Mouse (Mus musculus) hindbrain, postnatal 0 days (tissue): ENCODE results near the gene Tpst2. TPM values are rescaled to one million over a fixed set of nuclear protein-coding genes. Genes with fewer than 3 reads are reported as not detected.
A peak's percentile ranks its signal among the peaks of the same experiment; 100 is the strongest.

Source experiments
- ATAC-seq: fragments of 200-750 bp; cut with Nextera tagmentation; 2 replicates; pipeline ENCODE4 v1.8.0; 2017; ENCODE audit warnings: mild to moderate bottlenecking, moderate TSS enrichment, moderate library complexity
- DNase-seq: peaks from one replicate; pipeline ENCODE4 v3.0.0-alpha.2; 2015; ENCODE audit warnings: low spot score
- H3K27ac ChIP-seq: fragments of 300-500 bp; sonication (generic); 2 replicates; pipeline ENCODE4 v1.5.1; 2014; ENCODE audit warnings: mild to moderate bottlenecking
- H3K27me3 ChIP-seq: fragments of 300-500 bp; sonication (generic); 2 replicates; pipeline ENCODE4 v1.6.1; 2014; ENCODE audit warnings: low read length, mixed read lengths; ENCODE audit not compliant: insufficient read depth
- H3K36me3 ChIP-seq: fragments of 300-500 bp; sonication (generic); 2 replicates; pipeline ENCODE4 v1.6.1; 2014; ENCODE audit warnings: low read length, mixed read lengths; ENCODE audit not compliant: insufficient read depth
- H3K4me1 ChIP-seq: fragments of 300-500 bp; sonication (generic); 2 replicates; pipeline ENCODE4 v1.6.1; 2014; ENCODE audit warnings: antibody characterized with exemption, low read length, mixed read lengths; ENCODE audit not compliant: insufficient read depth
- H3K4me2 ChIP-seq: fragments of 300-500 bp; sonication (generic); 2 replicates; pipeline ENCODE4 v1.6.1; 2014; ENCODE audit warnings: low read depth, mild to moderate bottlenecking, low read length, moderate library complexity, mixed read lengths
- H3K4me3 ChIP-seq: fragments of 300-500 bp; sonication (generic); 2 replicates; pipeline ENCODE4 v1.5.1; 2014; ENCODE audit warnings: low read length
- H3K9ac ChIP-seq: fragments of 300-500 bp; sonication (generic); replicated peaks from 2 replicates; pipeline ENCODE4 v1.6.1; 2014; ENCODE audit warnings: mild to moderate bottlenecking, low read length, moderate library complexity, mixed read lengths
- H3K9me3 ChIP-seq: fragments of 300-500 bp; sonication (generic); 2 replicates; pipeline ENCODE4 v1.6.1; 2016; ENCODE audit warnings: low read length, mixed read lengths
- CTCF ChIP-seq: IDR thresholded peaks from 2 replicates; pipeline ENCODE4 v1.5.1; 2016; ENCODE audit warnings: antibody characterized with exemption, control low read depth, low read depth
- WGBS: fragments of 180-500 bp; shearing (Covaris S2); extraction: QIAGEN DNeasy Blood & Tissue Kit; methylation state at CpG from one replicate; pipeline ENCODE4 v1.1.7; 2014; 5-methylcytosine and 5-hydroxymethylcytosine counted together
- polyA plus RNA-seq: library from polyadenylated mRNA; unstranded; fragments of >200 nt; fragmentation: Nextera tagmentation; extraction: Ambion mirVana; gene quantifications from 2 replicates; pipeline ENCODE4 v1.2.1, GENCODE M21; 2015
- total RNA-seq: library from RNA; depleted of rRNA; stranded (reverse); fragments of >200 nt; gene quantifications from 2 replicates; pipeline ENCODE4 v1.2.3, GENCODE M21; 2014

Tpst2 gene
- total and polyA plus RNA-seq, 2 experiments from 2014 or later: 37.0 to 57.0 TPM

GRCm38 (mm10) chr5:112342463-112343204 is 66.1 kb downstream of the Tpst2 start, which contains the start of the genes Srrd and Hps4:
TSS of gene Srrd (minus strand) at chr5:112343040.
TSS of gene Hps4 (plus strand) at chr5:112343083.
- Histone ChIP-seq H3K4me1 (0 out of 2 replicates have a peak, but pooled peaks cover 9% of the 10 kb centered on the region), H3K9me3 (no peaks in the 10 kb centered on the region), H3K9ac (peak within 1 kb of the TSS; percentile 79), H3K36me3 (peaks cover 17% of the 10 kb centered on the region), H3K27me3 (no peaks in the 10 kb centered on the region), H3K4me2 (peak within 1 kb of the TSS; percentile 77), H3K4me3 (peak within 1 kb of the TSS; percentile 81), H3K27ac (peak within 1 kb of the TSS; percentile 68)
- peak; percentile 75 for ATAC-seq
- DNase-seq: peak; percentile 93
- 2% methylated on average over 63 of the region's 64 CpGs for WGBS
- TF ChIP-seq CTCF: no peak

GRCm38 (mm10) chr5:112343205-112343595 is 66.7 kb downstream of the Tpst2 start:
- peak overlapping the region; percentile 68 for H3K27ac ChIP-seq
- ATAC-seq: peak; percentile 71
- H3K4me2 ChIP-seq: peak overlapping the region; percentile 77
- H3K36me3 ChIP-seq: peaks cover 15% of the 10 kb centered on the region
- peak overlapping the region; percentile 81 for H3K4me3 ChIP-seq
- WGBS: 0% methylated on average over 20 of the region's 24 CpGs
- no peaks in the 10 kb centered on the region for H3K9me3 ChIP-seq
- 0 out of 2 replicates have a peak, but pooled peaks cover 9% of the 10 kb centered on the region for H3K4me1 ChIP-seq
- peak overlapping the region; percentile 79 for H3K9ac ChIP-seq
- no peaks in the 10 kb centered on the region for H3K27me3 ChIP-seq
- TF ChIP-seq CTCF: no peak
- DNase-seq: no peak

GRCm38 (mm10) chr5:112344092-112344960 is 67.8 kb downstream of the Tpst2 start:
- no peak overlapping the region for H3K4me2 ChIP-seq
- no peaks in the 10 kb centered on the region for H3K27me3 ChIP-seq
- peaks cover 11% of the 10 kb centered on the region; the same call in 1 of the 2 replicates for H3K36me3 ChIP-seq
- no peak overlapping the region for H3K27ac ChIP-seq
- DNase-seq: no peak
- H3K9me3 ChIP-seq: no peaks in the 10 kb centered on the region
- TF ChIP-seq CTCF: no peak
- ATAC-seq: no peak
- 0 out of 2 replicates have a peak overlapping the region, but pooled peaks have one; percentile 14 for H3K9ac ChIP-seq
- H3K4me1 ChIP-seq: 0 out of 2 replicates have a peak, but pooled peaks cover 9% of the 10 kb centered on the region
- WGBS: 78% methylated on average over 6 of the region's 6 CpGs
- no peak overlapping the region for H3K4me3 ChIP-seq

GRCm38 (mm10) chr5:112346211-112346965 is 69.9 kb downstream of the Tpst2 start:
- Histone ChIP-seq H3K36me3 (peaks cover 23% of the 10 kb centered on the region; the same call in 1 of the 2 replicates), H3K27ac (no peak overlapping the region), H3K4me2 (no peak overlapping the region), H3K4me1 (0 out of 2 replicates have a peak, but pooled peaks cover 9% of the 10 kb centered on the region), H3K27me3 (no peaks in the 10 kb centered on the region), H3K9me3 (no peaks in the 10 kb centered on the region), H3K4me3 (no peak overlapping the region), H3K9ac (no peak overlapping the region)
- DNase-seq (no peak), ATAC-seq (no peak)
- 80% methylated on average over 16 of the region's 16 CpGs for WGBS
- TF ChIP-seq CTCF: no peak

GRCm38 (mm10) chr5:112349169-112349568 is 72.7 kb downstream of the Tpst2 start:
- H3K36me3 ChIP-seq: peaks cover 36% of the 10 kb centered on the region; the same call in 1 of the 2 replicates
- ATAC-seq (no peak), DNase-seq (peak; percentile 31)
- H3K9me3 ChIP-seq: no peaks in the 10 kb centered on the region
- H3K9ac ChIP-seq: no peak overlapping the region
- 71% methylated on average over 8 of the region's 8 CpGs for WGBS
- no peak for TF ChIP-seq CTCF
- H3K27me3 ChIP-seq: no peaks in the 10 kb centered on the region
- no peak overlapping the region for H3K27ac ChIP-seq
- no peak overlapping the region for H3K4me2 ChIP-seq
- H3K4me3 ChIP-seq: no peak overlapping the region
- H3K4me1 ChIP-seq: 0 out of 2 replicates have a peak, but pooled peaks cover 6% of the 10 kb centered on the region

GRCm38 (mm10) chr5:112355493-112355892 is 79.0 kb downstream of the Tpst2 start:
- H3K27ac ChIP-seq: no peak overlapping the region
- DNase-seq (no peak), ATAC-seq (peak; percentile 21; the same call in 1 of the 2 replicates)
- H3K36me3 ChIP-seq: peaks cover 31% of the 10 kb centered on the region
- H3K9ac ChIP-seq: no peak overlapping the region
- no peak overlapping the region for H3K4me3 ChIP-seq
- no peaks in the 10 kb centered on the region for H3K27me3 ChIP-seq
- no peak overlapping the region for H3K4me2 ChIP-seq
- no peaks in the 10 kb centered on the region for H3K4me1 ChIP-seq
- no peaks in the 10 kb centered on the region for H3K9me3 ChIP-seq
- 94% methylated on average over 6 of the region's 6 CpGs for WGBS
- no peak for TF ChIP-seq CTCF
